11 mouse cellular contexts compared by ENCODE assay signal in the genomic region with DNA sequence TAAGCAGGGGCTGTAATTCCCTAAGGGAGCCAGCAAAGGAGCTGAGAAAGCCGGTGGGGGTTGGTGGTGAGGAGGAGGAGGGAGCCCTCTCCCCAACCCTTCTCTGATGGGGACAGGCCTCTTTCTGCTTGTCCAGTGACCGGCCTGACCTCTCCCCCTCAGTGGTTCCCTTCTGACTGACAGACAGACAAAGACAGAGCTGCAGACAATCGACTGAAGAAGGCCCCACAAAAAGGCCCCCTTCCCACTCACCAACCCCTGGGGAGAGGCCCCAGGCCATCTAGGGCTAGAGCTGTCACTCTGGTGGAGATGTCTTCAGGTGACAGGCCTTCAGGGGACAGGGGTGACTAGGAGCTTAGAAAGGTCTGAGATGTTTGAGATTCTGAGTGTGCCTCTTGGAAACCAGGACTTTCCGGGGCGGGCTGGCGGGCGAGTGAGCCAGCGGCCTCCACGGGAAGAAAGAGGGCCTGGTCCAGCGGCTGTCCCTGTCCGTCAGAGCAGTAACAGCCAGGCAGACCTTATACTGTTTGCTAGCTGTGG. TPM values are rescaled to one million over a fixed set of nuclear protein-coding genes. Genes with fewer than 3 reads are reported as not detected.
DNase-seq lines count a peak whose midpoint lies in the region; ATAC-seq and TF ChIP-seq lines count a peak whose summit lies in the region.
"Had no signal": no experiment of that assay in that cellular context is flagged by ENCODE, and none has a peak within 500 bp of the region (broad histone marks: within the 10 kb centered on the region; RNA-seq: fewer than 3 reads in every experiment).

No protein-coding gene starts in this region.

- peak overlapping the region; percentile 47 for H3K4me2 ChIP-seq in embryonic facial prominence, embryonic 13.5 days
- H3K4me2 ChIP-seq in hindbrain, embryonic 13.5 days, result peak overlapping the region; percentile 4; the same call in 1 of the 2 replicates
- H3K4me2 ChIP-seq in myocyte (ENCODE audit: low read depth), result peak overlapping the region; percentile 72

- no peaks in the 10 kb centered on the region for H3K79me2 ChIP-seq in myocyte (ENCODE audit: control insufficient read depth, insufficient read depth)

- WGBS in heart, embryonic 10.5 days, result 18% methylated on average over 11 of the region's 11 CpGs
- 33% methylated on average over 11 of the region's 11 CpGs for WGBS in embryonic facial prominence, embryonic 13.5 days
- WGBS in hindbrain, embryonic 13.5 days, result 6% methylated on average over 11 of the region's 11 CpGs

- no peak overlapping the region for H3ac ChIP-seq in myocyte (ENCODE audit: control insufficient read depth, insufficient read length)

- no peak for DNase-seq in heart, embryonic 10.5 days (ENCODE audit: low spot score)
- DNase-seq in heart, postnatal 25 days (ENCODE audit: low spot score), result no peak
- DNase-seq in lung, postnatal 4 days, result no peak
- no peak for DNase-seq in thymus, postnatal 25 days
- DNase-seq: heart, postnatal 14 days; thymus, postnatal 36 days had no signal

- peaks cover 46% of the 10 kb centered on the region for H3K27me3 ChIP-seq in heart, embryonic 10.5 days (ENCODE audit: insufficient read depth, poor library complexity, severe bottlenecking)
- H3K27me3 ChIP-seq in embryonic facial prominence, embryonic 13.5 days, result peaks cover 5% of the 10 kb centered on the region
- no peaks in the 10 kb centered on the region for H3K27me3 ChIP-seq in hindbrain, embryonic 13.5 days
- H3K27me3 ChIP-seq in myocyte (ENCODE audit: control insufficient read depth, insufficient read depth, insufficient read length), result no peaks in the 10 kb centered on the region

- H3K9ac ChIP-seq in embryonic facial prominence, embryonic 13.5 days, result peak overlapping the region; percentile 62
- peak overlapping the region; percentile 66 for H3K9ac ChIP-seq in hindbrain, embryonic 13.5 days

- peak overlapping the region; percentile 86 for H3K27ac ChIP-seq in heart, embryonic 10.5 days
- H3K27ac ChIP-seq in embryonic facial prominence, embryonic 13.5 days, result peak overlapping the region; percentile 81; the same call in 1 of the 2 replicates
- peak overlapping the region; percentile 100 for H3K27ac ChIP-seq in hindbrain, embryonic 13.5 days

- no peaks in the 10 kb centered on the region for H3K36me3 ChIP-seq in heart, embryonic 10.5 days
- no peaks in the 10 kb centered on the region for H3K36me3 ChIP-seq in embryonic facial prominence, embryonic 13.5 days
- H3K36me3 ChIP-seq in hindbrain, embryonic 13.5 days, result no peaks in the 10 kb centered on the region
- H3K36me3 ChIP-seq in myocyte (ENCODE audit: control insufficient read depth, insufficient read depth), result no peaks in the 10 kb centered on the region

- H3K9me3 ChIP-seq in heart, embryonic 10.5 days, result no peaks in the 10 kb centered on the region
- no peaks in the 10 kb centered on the region for H3K9me3 ChIP-seq in embryonic facial prominence, embryonic 13.5 days
- H3K9me3 ChIP-seq in hindbrain, embryonic 13.5 days, result no peaks in the 10 kb centered on the region

- peaks cover 60% of the 10 kb centered on the region for H3K4me1 ChIP-seq in heart, embryonic 10.5 days
- peaks cover 46% of the 10 kb centered on the region for H3K4me1 ChIP-seq in embryonic facial prominence, embryonic 13.5 days
- peaks cover 65% of the 10 kb centered on the region for H3K4me1 ChIP-seq in hindbrain, embryonic 13.5 days (replicated peaks)

- intact Hi-C loops in heart, postnatal 25 days (cut with DNase I), result loop anchor here (2.0 kb wide), 1 partner anchor 19 kb away; no protein-coding TSS in a partner anchor

- H3K4me3 ChIP-seq in heart, embryonic 10.5 days, result peak overlapping the region; percentile 32; the same call in 1 of the 2 replicates
- no peak overlapping the region for H3K4me3 ChIP-seq in embryonic facial prominence, embryonic 13.5 days
- H3K4me3 ChIP-seq in hindbrain, embryonic 13.5 days, result no peak overlapping the region
- H3K4me3 ChIP-seq in myocyte, result peak overlapping the region; percentile 13

- TF ChIP-seq POLR2A in myocyte (IDR thresholded peaks at IDR 0.05; ENCODE audit: insufficient read length, low read depth), result peak; percentile 36

- no peak for ATAC-seq in embryonic facial prominence, embryonic 13.5 days (ENCODE audit: insufficient number of reproducible peaks, insufficient read depth, low FRiP score, low TSS enrichment, low read depth)
- ATAC-seq in hindbrain, embryonic 13.5 days (ENCODE audit: low FRiP score), result no peak
- ATAC-seq in erythroid progenitor cell, adult 5-6 weeks (replicated peaks; ENCODE audit: low FRiP score, poor library complexity, severe bottlenecking), result no peak

TF ChIP-seq in myocyte, 11 proteins besides CTCF, POLR2A, EP300 and RAD21:
- TF ChIP-seq REST (IDR thresholded peaks at IDR 0.05; ENCODE audit: insufficient read depth, insufficient read length) (no peak), TCF3 (IDR thresholded peaks at IDR 0.05; ENCODE audit: insufficient read length, low read depth) (peak; percentile 63), MYOG (IDR thresholded peaks at IDR 0.05; ENCODE audit: control insufficient read depth in 1 of 3, insufficient read depth in 1 of 3, insufficient read length in 2 of 3, low read depth in 2 of 3) (peak in 2 of 3 experiments; percentile 20 to 52), MYOD1 (IDR thresholded peaks at IDR 0.05; ENCODE audit: control insufficient read depth in 1 of 3, insufficient read length in 2 of 3, low read depth in 2 of 3) (peak; percentile 70 to 98 (median 97)), TCF12 (IDR thresholded peaks at IDR 0.05; ENCODE audit: insufficient read depth, poor library complexity, severe bottlenecking) (peak; percentile 19)
TF ChIP-seq in myocyte: peak in this region for 4.

RNA-seq across cellular contexts. Expression of a gene that starts 24.0 kb away (rescaled TPM):
- polyA plus RNA-seq in heart, embryonic 10.5 days (2016; fragmentation: Nextera tagmentation; extraction: Ambion mirVana), result 86.6 and 90.1 TPM in 2 replicates
- total RNA-seq in heart, postnatal 25 days (2021), result 10 to 100 TPM; 33.4 to 37.5 TPM
- 123 and 125 TPM in 2 replicates for polyA plus RNA-seq in embryonic facial prominence, embryonic 13.5 days (2015; fragmentation: Nextera tagmentation; extraction: Ambion mirVana)
- polyA plus RNA-seq in hindbrain, embryonic 13.5 days (2015; fragmentation: Nextera tagmentation; extraction: Ambion mirVana), result 27.3 and 31.7 TPM in 2 replicates
- 120 TPM for polyA plus RNA-seq in myocyte (2012; fragmentation: generic; extraction: Trizol)
- not detected in 2 replicates for total RNA-seq in erythroid progenitor cell, adult 5-6 weeks (2015; ENCODE audit: low replicate concordance)
- not detected in 2 replicates for total RNA-seq in erythroid progenitor cell, adult 5-6 weeks (2017; ENCODE audit: low replicate concordance)

RNA-seq across cellular contexts. Expression of a gene that starts 42.6 kb away (rescaled TPM):
- polyA plus RNA-seq in heart, embryonic 10.5 days (2016; fragmentation: Nextera tagmentation; extraction: Ambion mirVana), result 68.3 and 84.3 TPM in 2 replicates
- 10 to 100 TPM; 21.6 to 23.2 TPM for total RNA-seq in heart, postnatal 25 days (2021)
- 89.4 and 94.8 TPM in 2 replicates for polyA plus RNA-seq in embryonic facial prominence, embryonic 13.5 days (2015; fragmentation: Nextera tagmentation; extraction: Ambion mirVana)
- polyA plus RNA-seq in hindbrain, embryonic 13.5 days (2015; fragmentation: Nextera tagmentation; extraction: Ambion mirVana), result 92.9 and 100 TPM in 2 replicates
- 65.8 TPM for polyA plus RNA-seq in myocyte (2012; fragmentation: generic; extraction: Trizol)
- 7.9 and 9.6 TPM in 2 replicates for total RNA-seq in erythroid progenitor cell, adult 5-6 weeks (2015; ENCODE audit: low replicate concordance)
- 21.6 and 25.2 TPM in 2 replicates for total RNA-seq in erythroid progenitor cell, adult 5-6 weeks (2017; ENCODE audit: low replicate concordance)

RNA-seq across cellular contexts. Expression of a gene that starts 43.9 kb away (rescaled TPM):
- polyA plus RNA-seq in heart, embryonic 10.5 days (2016; fragmentation: Nextera tagmentation; extraction: Ambion mirVana), result 65.0 and 78.7 TPM in 2 replicates
- 100 to 1,000 TPM; 346 to 370 TPM for total RNA-seq in heart, postnatal 25 days (2021)
- polyA plus RNA-seq in embryonic facial prominence, embryonic 13.5 days (2015; fragmentation: Nextera tagmentation; extraction: Ambion mirVana), result 61.7 and 66.5 TPM in 2 replicates
- 69.8 and 72.6 TPM in 2 replicates for polyA plus RNA-seq in hindbrain, embryonic 13.5 days (2015; fragmentation: Nextera tagmentation; extraction: Ambion mirVana)
- 518 TPM for polyA plus RNA-seq in myocyte (2012; fragmentation: generic; extraction: Trizol)
- total RNA-seq in erythroid progenitor cell, adult 5-6 weeks (2015; ENCODE audit: low replicate concordance), result 34.4 and 34.6 TPM in 2 replicates
- 34.8 and 37.4 TPM in 2 replicates for total RNA-seq in erythroid progenitor cell, adult 5-6 weeks (2017; ENCODE audit: low replicate concordance)

RNA-seq across cellular contexts. Expression of a gene that starts 54.2 kb away (rescaled TPM):
- 0.90 and 1.5 TPM in 2 replicates for polyA plus RNA-seq in heart, embryonic 10.5 days (2016; fragmentation: Nextera tagmentation; extraction: Ambion mirVana)
- total RNA-seq in heart, postnatal 25 days (2021), result 1 to 10 TPM; 1.7 to 2.3 TPM
- 2.4 and 3.4 TPM in 2 replicates for polyA plus RNA-seq in embryonic facial prominence, embryonic 13.5 days (2015; fragmentation: Nextera tagmentation; extraction: Ambion mirVana)
- 0.29 and 0.43 TPM in 2 replicates for polyA plus RNA-seq in hindbrain, embryonic 13.5 days (2015; fragmentation: Nextera tagmentation; extraction: Ambion mirVana)
- polyA plus RNA-seq in myocyte (2012; fragmentation: generic; extraction: Trizol), result 0.07 TPM
- not detected in 2 replicates for total RNA-seq in erythroid progenitor cell, adult 5-6 weeks (2015; ENCODE audit: low replicate concordance)
- total RNA-seq in erythroid progenitor cell, adult 5-6 weeks (2017; ENCODE audit: low replicate concordance), result 0.26 TPM in 1 of 2 replicates, not detected in the other
- total RNA-seq: left cerebral cortex, adult 18-20 months had no signal

Comparison
In these comparisons a context has a peak if more than half of its experiments do, and no peak if none do; other contexts are left out.
1. H3K4me3 ChIP-seq: peak in heart, embryonic 10.5 days (single experiment) and myocyte (single experiment); none in embryonic facial prominence, embryonic 13.5 days (single experiment) and hindbrain, embryonic 13.5 days (single experiment).
2. H3K4me2 ChIP-seq: peak in every context shown above with its lines; median percentile 72 in myocyte; 47 in embryonic facial prominence, embryonic 13.5 days; 4 in hindbrain, embryonic 13.5 days.
3. Peak in every context shown above with its lines, with median percentiles within 50 percentile points of each other: H3K27ac ChIP-seq.